Mouse (Mus musculus) bone marrow, adult 2 months (tissue): ENCODE data around the gene Cavin2.

ENCODE experiments used
- CTCF ChIP-seq: fragments of 200-500 bp; IDR thresholded peaks from 2 replicates; pipeline ENCODE4 v1.5.1; 2011; ENCODE audit warnings: low read length, control low read depth; ENCODE audit not compliant: control insufficient read depth, insufficient read depth
- POLR2A ChIP-seq: fragments of 200-500 bp; IDR thresholded peaks from 2 replicates; pipeline ENCODE4 v1.6.1; 2011; ENCODE audit warnings: low read depth, mild to moderate bottlenecking, control low read depth, low read length, borderline replicate concordance; ENCODE audit not compliant: control insufficient read depth

DNA sequence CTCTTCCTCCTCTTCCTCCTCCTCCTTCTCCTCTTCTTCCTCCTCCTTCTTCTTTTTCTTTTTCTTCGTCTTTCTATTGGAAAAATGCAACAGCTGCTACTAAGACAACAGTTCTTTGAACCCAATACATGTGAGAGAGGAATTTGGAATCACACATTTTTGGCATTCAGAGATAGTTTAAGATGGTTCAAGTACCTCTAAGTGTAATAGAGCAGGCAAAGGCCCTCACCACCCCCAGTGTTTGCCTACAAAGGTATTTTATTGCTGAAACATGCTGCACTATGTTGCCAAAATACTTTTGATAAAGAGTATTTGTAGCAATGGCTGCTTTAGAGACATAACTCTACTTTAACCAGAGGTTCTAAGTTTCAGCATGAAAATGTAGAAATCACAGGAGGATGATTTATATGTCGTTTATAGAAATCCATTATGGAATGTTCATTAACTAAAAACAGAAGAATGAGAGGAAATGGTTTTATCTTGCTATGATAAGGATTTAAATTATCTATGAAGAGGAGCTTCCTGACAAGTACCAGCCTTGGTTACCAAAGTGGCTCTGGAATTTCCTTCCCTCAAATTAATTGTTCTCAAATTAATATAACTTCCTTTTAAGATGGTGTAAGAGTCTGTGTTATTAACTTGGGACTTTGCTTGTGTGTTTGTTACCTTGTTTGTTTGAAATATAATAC, 10.9 kb upstream of the Cavin2 start:
- TF ChIP-seq CTCF (no peak), POLR2A (no peak)
